Mouse (Mus musculus) hematopoietic stem cell, adult 5-6 weeks (primary cell): ENCODE data around the gene Camk2g. TPM values are rescaled to one million over a fixed set of nuclear protein-coding genes. Genes with fewer than 3 reads are reported as not detected.
A peak's percentile ranks its signal among the peaks of the same experiment; 100 is the strongest.

Experiments
- ATAC-seq, 2 experiments: fragments of 125-278 bp in 1 of 2; replicated peaks in 1 of 2; 2 replicates each; pipeline ENCODE4 v1.8.0; 2016 to 2017; ENCODE audit warnings: inconsistent platforms in 2 of 2, mild to moderate bottlenecking in 2 of 2, moderate number of reproducible peaks in 2 of 2, low read depth in 1 of 2, moderate TSS enrichment in 1 of 2; ENCODE audit not compliant: low FRiP score in 2 of 2, poor library complexity in 2 of 2, severe bottlenecking in 2 of 2, insufficient read depth in 1 of 2, low TSS enrichment in 1 of 2
- total RNA-seq: library from RNA; stranded (forward); fragments of 172-1452, 232-1000 nt; gene quantifications from 2 replicates; pipeline ENCODE4 v1.2.3, GENCODE M21; 2017

The Camk2g gene
- 99.3 and 101 TPM in 2 replicates for total RNA-seq

- ATAC-seq = peak; percentile 79
Observed at GRCm38 (mm10) chr14:20793758-20794531, at the start of gene Camk2g. Camk2g (minus strand) TSS chr14:20794088.

- no peak for ATAC-seq
Observed at GRCm38 (mm10) chr14:20842629-20843028, 48.7 kb upstream of the Camk2g start.

GRCm38 (mm10) chr14:20841526-20841925, 47.6 kb upstream of the Camk2g start:
- ATAC-seq = no peak

- no peak for ATAC-seq
Observed at GRCm38 (mm10) chr14:20837681-20838080, 43.8 kb upstream of the Camk2g start.

GRCm38 (mm10) chr14:20836905-20837376, 43.1 kb upstream of the Camk2g start:
- ATAC-seq = peak; percentile 52 to 80

- ATAC-seq = peak; percentile 68 to 79
Observed at GRCm38 (mm10) chr14:20836171-20836904, 42.5 kb upstream of the Camk2g start, which contains the start of gene Plau. Plau (plus strand) TSS chr14:20836660.

- ATAC-seq = no peak
Observed at GRCm38 (mm10) chr14:20834136-20834535, 40.2 kb upstream of the Camk2g start.

GRCm38 (mm10) chr14:20833525-20833924, 39.6 kb upstream of the Camk2g start:
- no peak for ATAC-seq

- no peak for ATAC-seq
Observed at GRCm38 (mm10) chr14:20831915-20832314, 38.0 kb upstream of the Camk2g start.

GRCm38 (mm10) chr14:20831141-20831910, 37.4 kb upstream of the Camk2g start:
- ATAC-seq = no peak

- peak; percentile 73 to 80 for ATAC-seq
Observed at GRCm38 (mm10) chr14:20829523-20830366, 35.9 kb upstream of the Camk2g start.

GRCm38 (mm10) chr14:20828524-20828923, 34.6 kb upstream of the Camk2g start:
- no peak for ATAC-seq

- no peak for ATAC-seq
Observed at GRCm38 (mm10) chr14:20827491-20827890, 33.6 kb upstream of the Camk2g start.

GRCm38 (mm10) chr14:20827061-20827460, 33.2 kb upstream of the Camk2g start:
- ATAC-seq = no peak

GRCm38 (mm10) chr14:20825516-20825915, 31.6 kb upstream of the Camk2g start:
- no peak for ATAC-seq

GRCm38 (mm10) chr14:20824517-20824916, 30.6 kb upstream of the Camk2g start:
- ATAC-seq = no peak

GRCm38 (mm10) chr14:20815448-20815847, 21.6 kb upstream of the Camk2g start:
- no peak for ATAC-seq
